In genomic region chr19:58094781-58095543, GRCm38 (mm10) we compare ENCODE assay signal across 17 mouse cellular contexts.
DNase-seq lines count a peak whose midpoint lies in the region; ATAC-seq and TF ChIP-seq lines count a peak whose summit lies in the region.
"Had no signal": no experiment of that assay in that cellular context is flagged by ENCODE, and none has a peak within 500 bp of the region (broad histone marks: within the 10 kb centered on the region; RNA-seq: fewer than 3 reads in every experiment).

No protein-coding gene starts in this region.

- intact Hi-C loops in heart, postnatal 14 days (cut with DNase I) = no loop called here

- ATAC-seq in forebrain, embryonic 12.5 days (ENCODE audit: low FRiP score) = peak; percentile 61; the same call in 1 of the 2 replicates
- ATAC-seq in forebrain, postnatal 0 days = no peak
- no peak for ATAC-seq in kidney, postnatal 0 days (replicated peaks; ENCODE audit: low FRiP score, low read depth)
- peak; percentile 39; the same call in 1 of the 2 replicates for ATAC-seq in intestine, embryonic 15.5 days
- ATAC-seq: liver, postnatal 0 days; Patski had no signal

- H3K27me3 ChIP-seq in forebrain, embryonic 12.5 days = peaks cover 16% of the 10 kb centered on the region
- no peaks in the 10 kb centered on the region for H3K27me3 ChIP-seq in forebrain, postnatal 0 days (ENCODE audit: insufficient read depth, low read length)
- H3K27me3 ChIP-seq in kidney, postnatal 0 days (ENCODE audit: insufficient read depth, low read length) = no peaks in the 10 kb centered on the region
- no peaks in the 10 kb centered on the region for H3K27me3 ChIP-seq in intestine, embryonic 15.5 days (replicated peaks)
- H3K27me3 ChIP-seq: embryonic facial prominence, embryonic 15.5 days; heart, embryonic 12.5 days; Patski had no signal

- no peak overlapping the region for H3K4me2 ChIP-seq in forebrain, embryonic 12.5 days
- H3K4me2 ChIP-seq in forebrain, postnatal 0 days (ENCODE audit: low read depth) = no peak overlapping the region
- H3K4me2 ChIP-seq in kidney, postnatal 0 days (ENCODE audit: low read length) = no peak overlapping the region
- H3K4me2 ChIP-seq in intestine, embryonic 15.5 days (replicated peaks) = no peak overlapping the region
- H3K4me2 ChIP-seq: embryonic facial prominence, embryonic 15.5 days; heart, embryonic 12.5 days had no signal

- H3K9ac ChIP-seq in forebrain, embryonic 12.5 days = no peak overlapping the region
- no peak overlapping the region for H3K9ac ChIP-seq in forebrain, postnatal 0 days
- H3K9ac ChIP-seq in kidney, postnatal 0 days (ENCODE audit: low read depth, low read length) = no peak overlapping the region
- H3K9ac ChIP-seq in intestine, embryonic 15.5 days = no peak overlapping the region
- H3K9ac ChIP-seq: embryonic facial prominence, embryonic 15.5 days; heart, embryonic 12.5 days; liver, postnatal 0 days had no signal

- no peak for TF ChIP-seq CTCF in forebrain, postnatal 0 days (IDR thresholded peaks at IDR 0.05; ENCODE audit: low read depth)
- no peak for TF ChIP-seq CTCF in kidney, postnatal 0 days (IDR thresholded peaks at IDR 0.05; ENCODE audit: low read depth)

- DNase-seq in forebrain, postnatal 0 days = no peak
- peak; percentile 35 for DNase-seq in kidney, postnatal 0 days (ENCODE audit: low spot score)
- DNase-seq in kidney, postnatal 36 days = no peak
- peak; percentile 16 for DNase-seq in Muller cell, postnatal 12 days (ENCODE audit: inconsistent ontology term)
- DNase-seq in testis, postnatal 14 days (ENCODE audit: low spot score) = no peak
- no peak for DNase-seq in heart, postnatal 14 days
- DNase-seq: cerebellum, adult 11 months; cerebellum, postnatal 25 days; gastrocnemius, postnatal 25 days; liver, postnatal 0 days; right cerebral cortex, postnatal 4 days had no signal

- no peaks in the 10 kb centered on the region for H3K36me3 ChIP-seq in forebrain, embryonic 12.5 days (replicated peaks)
- H3K36me3 ChIP-seq in forebrain, postnatal 0 days (ENCODE audit: insufficient read depth) = no peaks in the 10 kb centered on the region
- H3K36me3 ChIP-seq in kidney, postnatal 0 days (ENCODE audit: insufficient read depth, low read length) = no peaks in the 10 kb centered on the region
- H3K36me3 ChIP-seq in intestine, embryonic 15.5 days = no peaks in the 10 kb centered on the region
- H3K36me3 ChIP-seq: embryonic facial prominence, embryonic 15.5 days; heart, embryonic 12.5 days had no signal

- H3K27ac ChIP-seq in forebrain, embryonic 12.5 days = 0 out of 2 replicates have a peak overlapping the region, but pooled peaks have one; percentile 42
- H3K27ac ChIP-seq in forebrain, postnatal 0 days (ENCODE audit: low read depth, low read length) = no peak overlapping the region
- H3K27ac ChIP-seq in kidney, postnatal 0 days = peak overlapping the region; percentile 31; the same call in 1 of the 2 replicates
- no peak overlapping the region for H3K27ac ChIP-seq in intestine, embryonic 15.5 days
- H3K27ac ChIP-seq: embryonic facial prominence, embryonic 15.5 days; left cerebral cortex, adult 2 months had no signal

- no peaks in the 10 kb centered on the region for H3K9me3 ChIP-seq in forebrain, embryonic 12.5 days
- no peaks in the 10 kb centered on the region for H3K9me3 ChIP-seq in forebrain, postnatal 0 days (ENCODE audit: low read length)
- H3K9me3 ChIP-seq in kidney, postnatal 0 days (replicated peaks; ENCODE audit: low read length) = no peaks in the 10 kb centered on the region
- no peaks in the 10 kb centered on the region for H3K9me3 ChIP-seq in intestine, embryonic 15.5 days
- H3K9me3 ChIP-seq: embryonic facial prominence, embryonic 15.5 days had no signal

- H3K4me3 ChIP-seq in forebrain, embryonic 12.5 days (replicated peaks) = no peak overlapping the region
- no peak overlapping the region for H3K4me3 ChIP-seq in forebrain, postnatal 0 days (ENCODE audit: low read depth, low read length)
- H3K4me3 ChIP-seq in kidney, postnatal 0 days (replicated peaks; ENCODE audit: low read depth, low read length) = no peak overlapping the region
- no peak overlapping the region for H3K4me3 ChIP-seq in intestine, embryonic 15.5 days (replicated peaks)
- H3K4me3 ChIP-seq: embryonic facial prominence, embryonic 15.5 days; heart, embryonic 12.5 days; left cerebral cortex, adult 2 months had no signal

- peaks cover 13% of the 10 kb centered on the region; the same call in 1 of the 2 replicates for H3K4me1 ChIP-seq in forebrain, embryonic 12.5 days
- no peaks in the 10 kb centered on the region for H3K4me1 ChIP-seq in forebrain, postnatal 0 days (ENCODE audit: insufficient read depth)
- H3K4me1 ChIP-seq in kidney, postnatal 0 days (replicated peaks; ENCODE audit: insufficient read depth, low read length) = no peaks in the 10 kb centered on the region; the same call in none of the 2 replicates
- H3K4me1 ChIP-seq in intestine, embryonic 15.5 days (replicated peaks) = 0 out of 2 replicates have a peak, but pooled peaks cover 3% of the 10 kb centered on the region
- H3K4me1 ChIP-seq: heart, embryonic 12.5 days had no signal

- 25% methylated on average over 14 of the region's 14 CpGs for WGBS in forebrain, embryonic 12.5 days
- 27% methylated on average over 14 of the region's 14 CpGs for WGBS in forebrain, postnatal 0 days
- WGBS in kidney, postnatal 0 days = 24% methylated on average over 14 of the region's 14 CpGs
- WGBS in intestine, embryonic 15.5 days = 53% methylated on average over 14 of the region's 14 CpGs

Comparison
In these comparisons a context has a peak if more than half of its experiments do, and no peak if none do; other contexts are left out.
1. ATAC-seq: peak in forebrain, embryonic 12.5 days (single experiment) and intestine, embryonic 15.5 days (single experiment); none in forebrain, postnatal 0 days (single experiment) and kidney, postnatal 0 days (single experiment).
2. H3K27ac ChIP-seq: peak in forebrain, embryonic 12.5 days (single experiment) and kidney, postnatal 0 days (single experiment); none in forebrain, postnatal 0 days (single experiment) and intestine, embryonic 15.5 days (single experiment).
3. DNase-seq: peak in kidney, postnatal 0 days (single experiment) and Muller cell, postnatal 12 days (single experiment); none in forebrain, postnatal 0 days (single experiment), kidney, postnatal 36 days (0 of 2), testis, postnatal 14 days (single experiment) and heart, postnatal 14 days (0 of 2).